Mouse (Mus musculus): ENCODE measurements around the gene Nrxn2. TPM values are rescaled to one million over a fixed set of nuclear protein-coding genes. Genes with fewer than 3 reads are reported as not detected.
A peak's percentile ranks its signal among the peaks of the same experiment; 100 is the strongest.

Nrxn2 gene
- total RNA-seq, 1 experiment = 9.5 TPM

DNA sequence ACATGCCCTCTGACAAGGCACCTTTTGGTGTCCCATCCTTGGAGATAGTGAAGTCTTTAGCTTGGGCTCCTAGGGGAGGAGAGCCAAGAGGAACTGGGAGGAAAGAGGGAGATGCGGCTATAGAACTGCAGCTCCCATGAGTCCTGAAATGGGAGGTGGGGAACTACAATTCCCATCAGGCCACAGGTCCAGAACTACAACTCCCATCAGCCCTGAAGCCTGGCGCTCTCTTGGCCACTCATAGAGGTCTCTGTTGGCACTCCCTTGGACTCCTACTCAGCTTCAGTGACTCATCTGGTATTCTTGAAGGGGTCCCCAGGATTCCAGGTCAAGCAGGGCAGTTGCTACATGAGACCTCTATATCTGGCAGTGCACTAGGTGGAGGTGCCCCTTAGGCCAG is 101.0 kb downstream of the Nrxn2 start:
- H3K4me3 ChIP-seq (ENCODE audit: insufficient read depth in 1 of 2, low read depth in 1 of 2, low read length in 2 of 2, poor library complexity in 1 of 2, severe bottlenecking in 1 of 2) = no peak overlapping the region
- H3K4me1 ChIP-seq (ENCODE audit: control insufficient read depth in 2 of 2, insufficient read depth in 2 of 2, low read length in 2 of 2, poor library complexity in 1 of 2) = peaks cover 0 to 26% of the 10 kb centered on the region in 2 experiments; a peak in 3 of 4 replicates
- TF ChIP-seq ZC3H11A (IDR thresholded peaks at IDR 0.05; ENCODE audit: borderline replicate concordance, low read depth, low read length) (no peak), HCFC1 (IDR thresholded peaks at IDR 0.05; ENCODE audit: borderline replicate concordance, insufficient read depth, low read length) (peak; percentile 99)
- H3K9ac ChIP-seq (ENCODE audit: insufficient read depth, low read depth, low read length, poor library complexity, severe bottlenecking) = no peak overlapping the region
- in situ Hi-C loops (cut with MboI; ENCODE audit: low sequenced_read_pairs in 2 of 2, unreplicated experiment in 2 of 2) = no loop called here
- DNase-seq (ENCODE audit: low read depth, low spot score) = no peak
- no peak overlapping the region for H3K27ac ChIP-seq (ENCODE audit: insufficient read depth, low read depth, low read length, poor library complexity, severe bottlenecking)
- no peaks in the 10 kb centered on the region for H3K9me3 ChIP-seq (ENCODE audit: control insufficient read depth, insufficient read depth, low read depth, low read length)
- peaks cover 2% of the 10 kb centered on the region; the same call in 1 of the 2 replicates for H3K36me3 ChIP-seq (ENCODE audit: control insufficient read depth, insufficient read depth, low read length, poor library complexity, severe bottlenecking)

DNA sequence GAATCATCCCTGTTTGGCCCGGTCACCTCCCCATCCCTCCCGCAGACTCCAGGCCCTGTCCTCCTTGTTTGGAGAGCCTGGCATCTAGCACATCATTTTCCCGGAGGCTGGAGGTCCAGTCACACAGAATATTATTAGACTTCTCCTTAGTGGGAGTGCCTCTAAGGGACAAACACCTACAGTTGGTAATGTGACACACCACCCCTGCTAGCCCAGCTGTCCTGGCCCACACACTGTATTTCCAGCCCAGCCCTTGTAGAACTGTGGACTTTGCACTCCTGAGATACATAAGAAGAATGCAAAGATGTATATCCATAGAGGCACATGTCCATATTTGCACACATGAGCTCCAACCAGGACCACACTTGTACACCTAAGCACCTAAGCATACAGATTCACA is 103.1 kb downstream of the Nrxn2 start:
- in situ Hi-C loops (cut with MboI; ENCODE audit: low sequenced_read_pairs in 2 of 2, unreplicated experiment in 2 of 2) = no loop called here
- Histone ChIP-seq H3K4me1 (ENCODE audit: control insufficient read depth in 2 of 2, insufficient read depth in 2 of 2, low read length in 2 of 2, poor library complexity in 1 of 2) (peaks cover 0 to 17% of the 10 kb centered on the region in 2 experiments; a peak in 2 of 4 replicates), H3K9ac (ENCODE audit: insufficient read depth, low read depth, low read length, poor library complexity, severe bottlenecking) (no peak overlapping the region), H3K27ac (ENCODE audit: insufficient read depth, low read depth, low read length, poor library complexity, severe bottlenecking) (no peak overlapping the region), H3K4me3 (ENCODE audit: insufficient read depth in 1 of 2, low read depth in 1 of 2, low read length in 2 of 2, poor library complexity in 1 of 2, severe bottlenecking in 1 of 2) (no peak overlapping the region), H3K9me3 (ENCODE audit: control insufficient read depth, insufficient read depth, low read depth, low read length) (no peaks in the 10 kb centered on the region), H3K36me3 (ENCODE audit: control insufficient read depth, insufficient read depth, low read length, poor library complexity, severe bottlenecking) (peaks cover 2% of the 10 kb centered on the region; the same call in 1 of the 2 replicates)
- TF ChIP-seq ZC3H11A (IDR thresholded peaks at IDR 0.05; ENCODE audit: borderline replicate concordance, low read depth, low read length) (no peak), HCFC1 (IDR thresholded peaks at IDR 0.05; ENCODE audit: borderline replicate concordance, insufficient read depth, low read length) (no peak), MAFK (IDR thresholded peaks at IDR 0.05; ENCODE audit: insufficient read depth, low read depth, low read length) (no peak), ZNF384 (IDR thresholded peaks at IDR 0.05; ENCODE audit: low read depth, low read length) (no peak)
- no peak for DNase-seq (ENCODE audit: low read depth, low spot score)

DNA sequence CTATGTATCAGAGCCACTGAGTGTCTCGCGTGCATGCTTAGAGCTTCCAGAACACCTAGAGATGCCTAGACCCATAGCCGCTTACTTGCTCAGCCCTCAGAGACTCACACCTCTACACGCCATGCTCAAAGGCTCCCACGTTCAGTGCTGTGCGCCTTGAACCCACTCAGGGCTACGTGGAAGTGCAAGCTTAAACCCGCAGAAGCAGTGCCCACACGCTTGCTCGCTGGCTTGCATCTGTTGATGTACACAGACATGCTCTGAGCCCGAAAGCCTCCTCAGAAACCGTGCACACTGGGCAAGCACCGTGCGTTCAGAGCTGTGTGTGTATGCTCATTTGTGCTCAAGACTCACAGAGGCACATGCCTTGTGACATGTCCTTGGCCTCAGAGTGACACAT is 103.8 kb downstream of the Nrxn2 start:
- no peaks in the 10 kb centered on the region for H3K9me3 ChIP-seq (ENCODE audit: control insufficient read depth, insufficient read depth, low read depth, low read length)
- no peak for TF ChIP-seq HCFC1 (IDR thresholded peaks at IDR 0.05; ENCODE audit: borderline replicate concordance, insufficient read depth, low read length)
- no peak for TF ChIP-seq MAFK (IDR thresholded peaks at IDR 0.05; ENCODE audit: insufficient read depth, low read depth, low read length)
- no peak for TF ChIP-seq ZC3H11A (IDR thresholded peaks at IDR 0.05; ENCODE audit: borderline replicate concordance, low read depth, low read length)
- no peak for TF ChIP-seq ZNF384 (IDR thresholded peaks at IDR 0.05; ENCODE audit: low read depth, low read length)
- no peak for TF ChIP-seq CHD2 (IDR thresholded peaks at IDR 0.05; ENCODE audit: low read depth, low read length)
- H3K27ac ChIP-seq (ENCODE audit: insufficient read depth, low read depth, low read length, poor library complexity, severe bottlenecking) = no peak overlapping the region
- DNase-seq (ENCODE audit: low read depth, low spot score) = no peak
- in situ Hi-C loops (cut with MboI; ENCODE audit: low sequenced_read_pairs in 2 of 2, unreplicated experiment in 2 of 2) = no loop called here
- no peak overlapping the region for H3K9ac ChIP-seq (ENCODE audit: insufficient read depth, low read depth, low read length, poor library complexity, severe bottlenecking)
- H3K4me3 ChIP-seq (ENCODE audit: insufficient read depth in 1 of 2, low read depth in 1 of 2, low read length in 2 of 2, poor library complexity in 1 of 2, severe bottlenecking in 1 of 2) = no peak overlapping the region
- no peaks in the 10 kb centered on the region for H3K36me3 ChIP-seq (ENCODE audit: control insufficient read depth, insufficient read depth, low read length, poor library complexity, severe bottlenecking)
- H3K4me1 ChIP-seq (ENCODE audit: control insufficient read depth in 2 of 2, insufficient read depth in 2 of 2, low read length in 2 of 2, poor library complexity in 1 of 2) = peaks cover 0 to 12% of the 10 kb centered on the region in 2 experiments; a peak in 2 of 4 replicates

DNA sequence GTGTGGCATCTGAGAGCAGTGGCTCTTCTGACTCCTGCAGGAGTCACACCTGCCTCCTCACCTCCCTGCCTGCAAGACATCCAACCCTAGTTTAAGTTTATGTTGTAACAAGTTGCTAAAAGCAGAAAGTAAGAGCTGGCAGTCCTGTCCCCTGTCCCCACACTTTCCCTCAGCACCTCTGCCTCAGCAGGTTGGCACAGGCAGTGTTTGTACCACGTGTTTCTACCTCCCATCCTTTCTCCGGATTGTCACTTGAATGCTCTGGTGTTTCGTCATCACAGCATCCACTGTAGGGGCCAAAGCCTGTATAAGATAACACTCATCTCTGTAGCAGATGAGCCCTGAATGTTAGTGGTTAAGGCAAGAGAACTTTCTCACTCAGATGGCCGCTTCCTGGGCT is 106.5 kb downstream of the Nrxn2 start:
- TF ChIP-seq HCFC1 (IDR thresholded peaks at IDR 0.05; ENCODE audit: borderline replicate concordance, insufficient read depth, low read length) (no peak), MAFK (IDR thresholded peaks at IDR 0.05; ENCODE audit: insufficient read depth, low read depth, low read length) (no peak), CHD2 (IDR thresholded peaks at IDR 0.05; ENCODE audit: low read depth, low read length) (no peak), ZC3H11A (IDR thresholded peaks at IDR 0.05; ENCODE audit: borderline replicate concordance, low read depth, low read length) (no peak), ZNF384 (IDR thresholded peaks at IDR 0.05; ENCODE audit: low read depth, low read length) (no peak)
- no peaks in the 10 kb centered on the region for H3K36me3 ChIP-seq (ENCODE audit: control insufficient read depth, insufficient read depth, low read length, poor library complexity, severe bottlenecking)
- no peaks in the 10 kb centered on the region for H3K9me3 ChIP-seq (ENCODE audit: control insufficient read depth, insufficient read depth, low read depth, low read length)
- H3K4me1 ChIP-seq (ENCODE audit: control insufficient read depth in 2 of 2, insufficient read depth in 2 of 2, low read length in 2 of 2, poor library complexity in 1 of 2) = peaks cover 0 to 2% of the 10 kb centered on the region in 2 experiments; a peak in 2 of 4 replicates
- H3K4me3 ChIP-seq (ENCODE audit: insufficient read depth in 1 of 2, low read depth in 1 of 2, low read length in 2 of 2, poor library complexity in 1 of 2, severe bottlenecking in 1 of 2) = no peak overlapping the region
- H3K27ac ChIP-seq (ENCODE audit: insufficient read depth, low read depth, low read length, poor library complexity, severe bottlenecking) = no peak overlapping the region
- H3K9ac ChIP-seq (ENCODE audit: insufficient read depth, low read depth, low read length, poor library complexity, severe bottlenecking) = no peak overlapping the region
- DNase-seq (ENCODE audit: low read depth, low spot score) = no peak
- in situ Hi-C loops (cut with MboI; ENCODE audit: low sequenced_read_pairs in 2 of 2, unreplicated experiment in 2 of 2) = no loop called here

DNA sequence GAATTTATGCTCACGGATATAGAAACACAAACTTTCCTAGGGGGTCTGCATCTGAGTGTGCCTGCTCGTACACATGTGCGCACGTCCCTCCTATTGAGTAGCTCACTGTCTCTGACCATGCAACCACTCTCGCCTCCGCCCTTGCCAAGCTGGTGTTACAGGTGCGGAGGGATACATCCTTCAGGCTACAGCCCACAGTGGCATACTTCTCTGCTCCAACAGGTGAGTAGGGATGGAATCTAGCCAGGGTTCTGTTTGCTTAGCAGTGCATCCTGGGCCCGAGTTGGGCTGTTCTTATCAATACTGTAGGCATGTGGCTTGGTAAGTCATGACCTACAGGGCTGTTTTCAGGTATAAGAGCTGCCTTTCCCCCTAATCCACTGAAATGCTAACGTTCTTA is 107.5 kb downstream of the Nrxn2 start:
- DNase-seq (ENCODE audit: low read depth, low spot score) = no peak
- Histone ChIP-seq H3K9me3 (ENCODE audit: control insufficient read depth, insufficient read depth, low read depth, low read length) (no peaks in the 10 kb centered on the region), H3K36me3 (ENCODE audit: control insufficient read depth, insufficient read depth, low read length, poor library complexity, severe bottlenecking) (no peaks in the 10 kb centered on the region), H3K4me1 (ENCODE audit: control insufficient read depth in 2 of 2, insufficient read depth in 2 of 2, low read length in 2 of 2, poor library complexity in 1 of 2) (peaks cover 0 to 4% of the 10 kb centered on the region in 2 experiments; a peak in 2 of 4 replicates), H3K4me3 (ENCODE audit: insufficient read depth in 1 of 2, low read depth in 1 of 2, low read length in 2 of 2, poor library complexity in 1 of 2, severe bottlenecking in 1 of 2) (no peak overlapping the region), H3K27ac (ENCODE audit: insufficient read depth, low read depth, low read length, poor library complexity, severe bottlenecking) (no peak overlapping the region), H3K9ac (ENCODE audit: insufficient read depth, low read depth, low read length, poor library complexity, severe bottlenecking) (no peak overlapping the region)
- in situ Hi-C loops (cut with MboI; ENCODE audit: low sequenced_read_pairs in 2 of 2, unreplicated experiment in 2 of 2) = no loop called here
- no peak for TF ChIP-seq ZC3H11A (IDR thresholded peaks at IDR 0.05; ENCODE audit: borderline replicate concordance, low read depth, low read length)
- no peak for TF ChIP-seq HCFC1 (IDR thresholded peaks at IDR 0.05; ENCODE audit: borderline replicate concordance, insufficient read depth, low read length)
- TF ChIP-seq MAFK (IDR thresholded peaks at IDR 0.05; ENCODE audit: insufficient read depth, low read depth, low read length) = no peak
- no peak for TF ChIP-seq ZNF384 (IDR thresholded peaks at IDR 0.05; ENCODE audit: low read depth, low read length)
- TF ChIP-seq CHD2 (IDR thresholded peaks at IDR 0.05; ENCODE audit: low read depth, low read length) = no peak
